Mouse (Mus musculus): ENCODE data around the gene Cabp1. TPM values are rescaled to one million over a fixed set of nuclear protein-coding genes. Genes with fewer than 3 reads are reported as not detected.
A peak's percentile ranks its signal among the peaks of the same experiment; 100 is the strongest.

The Cabp1 gene
- polyA plus RNA-seq, 1 experiment from 2014 or later: 10.3 TPM

GRCm38 (mm10) chr5:115126578-115127312 lies 67.4 kb downstream of the Cabp1 start:
- WGBS: 92% methylated on average over 28 of the region's 28 CpGs
- Histone ChIP-seq H3K27ac (no peak overlapping the region), H3K9me3 (replicated peaks) (no peaks in the 10 kb centered on the region), H3K27me3 (no peaks in the 10 kb centered on the region), H3K9ac (no peak overlapping the region), H3K4me1 (peaks cover 10% of the 10 kb centered on the region; the same call in 1 of the 2 replicates), H3K4me2 (replicated peaks) (no peak overlapping the region), H3K4me3 (no peak overlapping the region), H3K36me3 (peaks cover 61% of the 10 kb centered on the region)
- ATAC-seq (ENCODE audit: low FRiP score): no peak

GRCm38 (mm10) chr5:115125211-115125871 lies 68.8 kb downstream of the Cabp1 start:
- Histone ChIP-seq H3K36me3 (peaks cover 61% of the 10 kb centered on the region), H3K9ac (no peak overlapping the region), H3K27me3 (no peaks in the 10 kb centered on the region), H3K4me2 (replicated peaks) (peak overlapping the region; percentile 21; the same call in 1 of the 2 replicates), H3K4me3 (no peak overlapping the region), H3K27ac (peak overlapping the region; percentile 30), H3K4me1 (peaks cover 10% of the 10 kb centered on the region; the same call in 1 of the 2 replicates), H3K9me3 (replicated peaks) (no peaks in the 10 kb centered on the region)
- ATAC-seq (ENCODE audit: low FRiP score): peak; percentile 44; the same call in 1 of the 2 replicates
- WGBS: 22% methylated on average over 24 of the region's 24 CpGs

- Histone ChIP-seq H3K4me2 (replicated peaks) (no peak overlapping the region), H3K27ac (peak overlapping the region; percentile 30; the same call in 1 of the 2 replicates), H3K27me3 (no peaks in the 10 kb centered on the region), H3K9me3 (replicated peaks) (no peaks in the 10 kb centered on the region), H3K36me3 (peaks cover 55% of the 10 kb centered on the region), H3K4me1 (peaks cover 10% of the 10 kb centered on the region; the same call in 1 of the 2 replicates), H3K4me3 (no peak overlapping the region), H3K9ac (no peak overlapping the region)
- WGBS: 97% methylated on average over 6 of the region's 6 CpGs
- ATAC-seq (ENCODE audit: low FRiP score): no peak
Measured at GRCm38 (mm10) chr5:115124690-115125089, 69.5 kb downstream of the Cabp1 start.

GRCm38 (mm10) chr5:115120978-115121377 lies 73.2 kb downstream of the Cabp1 start:
- 81% methylated on average over 5 of the region's 5 CpGs for WGBS
- Histone ChIP-seq H3K9ac (no peak overlapping the region), H3K36me3 (peaks cover 34% of the 10 kb centered on the region), H3K27ac (no peak overlapping the region), H3K9me3 (replicated peaks) (no peaks in the 10 kb centered on the region), H3K4me2 (replicated peaks) (no peak overlapping the region), H3K4me1 (peaks cover 20% of the 10 kb centered on the region), H3K4me3 (no peak overlapping the region), H3K27me3 (no peaks in the 10 kb centered on the region)
- ATAC-seq (ENCODE audit: low FRiP score): no peak

- Histone ChIP-seq H3K4me3 (peak within 1 kb of the TSS; percentile 76), H3K36me3 (peaks cover 33% of the 10 kb centered on the region), H3K9me3 (replicated peaks) (no peaks in the 10 kb centered on the region), H3K27me3 (no peaks in the 10 kb centered on the region), H3K27ac (peak within 1 kb of the TSS; percentile 35), H3K9ac (peak within 1 kb of the TSS; percentile 83), H3K4me1 (peaks cover 11% of the 10 kb centered on the region), H3K4me2 (replicated peaks) (peak within 1 kb of the TSS; percentile 83)
- ATAC-seq (ENCODE audit: low FRiP score): peak; percentile 82
- WGBS: under 1% methylated on average over 39 of the region's 39 CpGs
Measured at GRCm38 (mm10) chr5:115118961-115119570, 75.1 kb downstream of the Cabp1 start, which contains the start of gene Acads. Acads (minus strand) TSS chr5:115119346.

Other genes starting within 250 kb of the Cabp1 start
- 0.06 TPM in 1 of 2 replicates, not detected in the other for gene Hnf1a, start 223.3 kb downstream of the Cabp1 start, polyA plus RNA-seq (2016; fragmentation: Nextera tagmentation; extraction: Ambion mirVana)
- gene Sppl3, start 183.2 kb downstream of the Cabp1 start, polyA plus RNA-seq (2016; fragmentation: Nextera tagmentation; extraction: Ambion mirVana): 27.5 and 31.1 TPM in 2 replicates
- 22.3 and 30.3 TPM in 2 replicates for gene Gm10401, start 96.1 kb downstream of the Cabp1 start, polyA plus RNA-seq (2016; fragmentation: Nextera tagmentation; extraction: Ambion mirVana)
- 38.7 and 41.9 TPM in 2 replicates for gene Acads, start 75.0 kb downstream of the Cabp1 start, polyA plus RNA-seq (2016; fragmentation: Nextera tagmentation; extraction: Ambion mirVana)
- gene Unc119b, start 59.4 kb downstream of the Cabp1 start, polyA plus RNA-seq (2016; fragmentation: Nextera tagmentation; extraction: Ambion mirVana): 57.5 and 62.0 TPM in 2 replicates
- gene Mlec, start 36.2 kb downstream of the Cabp1 start, polyA plus RNA-seq (2016; fragmentation: Nextera tagmentation; extraction: Ambion mirVana): 65.0 and 72.9 TPM in 2 replicates
- 78.6 and 90.5 TPM in 2 replicates for gene Pop5, start 41.5 kb upstream of the Cabp1 start, polyA plus RNA-seq (2016; fragmentation: Nextera tagmentation; extraction: Ambion mirVana)
- gene Rnf10, start 78.5 kb upstream of the Cabp1 start, polyA plus RNA-seq (2016; fragmentation: Nextera tagmentation; extraction: Ambion mirVana): 197 and 202 TPM in 2 replicates
- gene Coq5, start 85.3 kb upstream of the Cabp1 start, polyA plus RNA-seq (2016; fragmentation: Nextera tagmentation; extraction: Ambion mirVana): 48.1 and 51.3 TPM in 2 replicates
- gene Dynll1, start 106.6 kb upstream of the Cabp1 start, polyA plus RNA-seq (2016; fragmentation: Nextera tagmentation; extraction: Ambion mirVana): 1,295 and 1,383 TPM in 2 replicates
- gene Srsf9, start 132.8 kb upstream of the Cabp1 start, polyA plus RNA-seq (2016; fragmentation: Nextera tagmentation; extraction: Ambion mirVana): 306 and 309 TPM in 2 replicates
- gene Gatc, start 146.8 kb upstream of the Cabp1 start, polyA plus RNA-seq (2016; fragmentation: Nextera tagmentation; extraction: Ambion mirVana): 31.6 and 38.6 TPM in 2 replicates
- 49.5 and 54.5 TPM in 2 replicates for gene Triap1, start 146.8 kb upstream of the Cabp1 start, polyA plus RNA-seq (2016; fragmentation: Nextera tagmentation; extraction: Ambion mirVana)
- 728 and 823 TPM in 2 replicates for gene Cox6a1, start 154.6 kb upstream of the Cabp1 start, polyA plus RNA-seq (2016; fragmentation: Nextera tagmentation; extraction: Ambion mirVana)
- 128 and 131 TPM in 2 replicates for gene Msi1, start 235.2 kb upstream of the Cabp1 start, polyA plus RNA-seq (2016; fragmentation: Nextera tagmentation; extraction: Ambion mirVana)